Mouse (Mus musculus): ENCODE data around the gene Smndc1.

- TF ChIP-seq CTCF (IDR thresholded peaks at IDR 0.05; ENCODE audit: low read depth) (no peak), EP300 (IDR thresholded peaks at IDR 0.05; ENCODE audit: low read depth) (no peak)
Observed at GRCm38 (mm10) chr19:53393646-53394045, 3.3 kb upstream of the Smndc1 start.
